Mouse (Mus musculus) myocyte (in vitro differentiated cells): ENCODE results near the gene Sv2c. TPM values are rescaled to one million over a fixed set of nuclear protein-coding genes. Genes with fewer than 3 reads are reported as not detected.
A peak's percentile ranks its signal among the peaks of the same experiment; 100 is the strongest.

Experiments used
- H3K27me3 ChIP-seq: one replicate; pipeline ENCODE4 v1.6.1; 2011; ENCODE audit not compliant: control insufficient read depth, insufficient read depth, insufficient read length
- H3K36me3 ChIP-seq: one replicate; pipeline ENCODE4 v1.6.1; 2011; ENCODE audit not compliant: control insufficient read depth, insufficient read depth
- H3K4me2 ChIP-seq: one replicate; pipeline ENCODE4 v1.6.1; 2011; ENCODE audit warnings: low read depth, control low read depth
- H3K4me3 ChIP-seq: one replicate; pipeline ENCODE4 v1.5.1; 2011; ENCODE audit warnings: mild to moderate bottlenecking, control low read depth, moderate library complexity
- H3K79me2 ChIP-seq: one replicate; pipeline ENCODE4 v1.6.1; 2011; ENCODE audit not compliant: control insufficient read depth, insufficient read depth
- H3ac ChIP-seq: one replicate; pipeline ENCODE4 v1.6.1; 2011; ENCODE audit not compliant: control insufficient read depth, insufficient read length
- CEBPB ChIP-seq: IDR thresholded peaks from 2 replicates; pipeline ENCODE4 v1.6.1; 2011; ENCODE audit warnings: mild to moderate bottlenecking, moderate library complexity; ENCODE audit not compliant: poor library complexity, insufficient read depth, severe bottlenecking
- E2F4 ChIP-seq: IDR thresholded peaks from one replicate; pipeline ENCODE4 v1.6.1; 2011; ENCODE audit warnings: mild to moderate bottlenecking, control low read depth, moderate library complexity; ENCODE audit not compliant: insufficient read depth
- MAX ChIP-seq: IDR thresholded peaks from one replicate; pipeline ENCODE4 v1.6.1; 2011; ENCODE audit warnings: low read depth, mild to moderate bottlenecking, control low read depth
- MYOD1 ChIP-seq, 3 experiments: IDR thresholded peaks; one replicate each; pipeline ENCODE4 v1.6.1; 2011; ENCODE audit warnings: control low read depth in 2 of 3, low read depth in 2 of 3, mild to moderate bottlenecking in 2 of 3, moderate library complexity in 1 of 3; ENCODE audit not compliant: insufficient read length in 2 of 3, control insufficient read depth in 1 of 3
- MYOG ChIP-seq, 3 experiments: IDR thresholded peaks; one replicate each; pipeline ENCODE4 v1.6.1; 2011; ENCODE audit warnings: control low read depth in 2 of 3, low read depth in 2 of 3, mild to moderate bottlenecking in 2 of 3; ENCODE audit not compliant: insufficient read length in 2 of 3, control insufficient read depth in 1 of 3, insufficient read depth in 1 of 3
- POLR2A ChIP-seq: IDR thresholded peaks from one replicate; pipeline ENCODE4 v1.6.1; 2011; ENCODE audit warnings: low read depth, mild to moderate bottlenecking, control low read depth, moderate library complexity; ENCODE audit not compliant: insufficient read length
- POLR2AphosphoS2 ChIP-seq: IDR thresholded peaks from one replicate; pipeline ENCODE4 v1.6.1; 2011; ENCODE audit warnings: low read depth, control low read depth; ENCODE audit not compliant: insufficient read length
- REST ChIP-seq: IDR thresholded peaks from one replicate; pipeline ENCODE4 v1.6.1; 2011; ENCODE audit warnings: mild to moderate bottlenecking, control low read depth, moderate library complexity; ENCODE audit not compliant: insufficient read depth, insufficient read length
- SRF ChIP-seq: IDR thresholded peaks from one replicate; pipeline ENCODE4 v1.6.1; 2011; ENCODE audit warnings: low read depth; ENCODE audit not compliant: control insufficient read depth, insufficient read length
- TCF12 ChIP-seq: IDR thresholded peaks from one replicate; pipeline ENCODE4 v1.6.1; 2011; ENCODE audit warnings: mild to moderate bottlenecking, control low read depth; ENCODE audit not compliant: poor library complexity, insufficient read depth, severe bottlenecking
- TCF3 ChIP-seq: IDR thresholded peaks from one replicate; pipeline ENCODE4 v1.6.1; 2011; ENCODE audit warnings: low read depth, control low read depth; ENCODE audit not compliant: insufficient read length
- USF1 ChIP-seq: IDR thresholded peaks from one replicate; pipeline ENCODE4 v1.6.1; 2011; ENCODE audit warnings: low read depth, mild to moderate bottlenecking, control low read depth, moderate library complexity
- polyA plus RNA-seq: library from polyadenylated mRNA; unstranded; fragments of >200 nt; fragmentation: generic; extraction: Trizol; gene quantifications from one replicate; pipeline ENCODE4 v1.2.1, GENCODE M21; 2012; ENCODE audit warnings: missing spikeins

Gene Sv2c
- polyA plus RNA-seq, 1 experiment, result not detected

DNA sequence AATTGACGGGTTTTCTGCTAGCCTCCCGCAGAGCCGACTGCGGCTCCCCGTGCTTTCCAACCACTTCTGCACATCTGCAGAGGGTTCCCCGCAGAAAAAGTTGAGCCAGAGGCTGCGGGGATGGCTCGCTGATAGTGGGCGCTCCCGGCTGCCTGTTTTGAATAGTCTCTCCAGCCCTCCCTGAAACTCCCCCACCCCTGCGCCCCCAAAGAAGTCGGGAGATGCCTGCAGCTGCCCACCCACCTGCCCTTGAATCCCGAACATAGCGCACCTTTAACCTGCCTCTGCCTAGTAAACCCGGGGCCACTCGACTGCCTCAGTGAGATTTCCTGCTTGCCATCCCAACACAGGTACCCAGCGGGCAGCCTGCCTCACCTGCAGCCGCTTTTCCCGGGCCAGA, 466 bp downstream of the Sv2c start:
- no peaks in the 10 kb centered on the region for H3K36me3 ChIP-seq
- H3K4me3 ChIP-seq, result no peak overlapping the region
- H3K4me2 ChIP-seq, result no peak overlapping the region
- no peak overlapping the region for H3ac ChIP-seq
- peaks cover 27% of the 10 kb centered on the region for H3K27me3 ChIP-seq
- TF ChIP-seq CEBPB (no peak), POLR2A (no peak), TCF12 (no peak), POLR2AphosphoS2 (no peak), USF1 (no peak), REST (no peak), MYOD1 (IDR thresholded peaks at IDR 0.05; ENCODE audit: control insufficient read depth in 1 of 3, insufficient read length in 2 of 3, low read depth in 2 of 3) (no peak), MAX (no peak), SRF (no peak)
- no peaks in the 10 kb centered on the region for H3K79me2 ChIP-seq

DNA sequence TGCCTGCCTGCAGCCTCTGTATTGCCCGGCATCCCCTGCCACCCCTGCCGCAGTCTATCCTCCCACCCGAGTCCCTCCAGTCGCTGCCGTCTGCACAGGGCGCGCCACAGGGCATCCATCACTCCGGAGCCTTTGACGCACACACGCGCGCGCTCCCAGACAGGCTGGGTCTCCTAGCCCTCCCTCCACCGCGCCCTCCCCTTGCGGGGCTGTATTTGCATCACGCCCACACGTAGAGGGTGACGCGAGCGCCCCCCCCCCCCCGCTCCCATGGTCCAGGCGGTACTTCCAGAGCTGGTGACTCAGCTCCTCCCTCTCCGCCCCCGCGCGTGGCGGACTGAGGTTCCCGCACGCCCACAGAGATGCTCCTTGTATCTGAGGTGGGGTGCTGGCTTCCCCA, 1.3 kb downstream of the Sv2c start:
- H3K4me2 ChIP-seq, result peak overlapping the region; percentile 24
- no peak overlapping the region for H3ac ChIP-seq
- H3K79me2 ChIP-seq, result no peaks in the 10 kb centered on the region
- H3K36me3 ChIP-seq, result no peaks in the 10 kb centered on the region
- H3K4me3 ChIP-seq, result no peak overlapping the region
- peaks cover 27% of the 10 kb centered on the region for H3K27me3 ChIP-seq
- TF ChIP-seq MAX, result no peak
- TF ChIP-seq POLR2A, result no peak
- TF ChIP-seq MYOG (IDR thresholded peaks at IDR 0.05; ENCODE audit: control insufficient read depth in 1 of 3, insufficient read depth in 1 of 3, insufficient read length in 2 of 3, low read depth in 2 of 3), result no peak
- TF ChIP-seq E2F4, result no peak

DNA sequence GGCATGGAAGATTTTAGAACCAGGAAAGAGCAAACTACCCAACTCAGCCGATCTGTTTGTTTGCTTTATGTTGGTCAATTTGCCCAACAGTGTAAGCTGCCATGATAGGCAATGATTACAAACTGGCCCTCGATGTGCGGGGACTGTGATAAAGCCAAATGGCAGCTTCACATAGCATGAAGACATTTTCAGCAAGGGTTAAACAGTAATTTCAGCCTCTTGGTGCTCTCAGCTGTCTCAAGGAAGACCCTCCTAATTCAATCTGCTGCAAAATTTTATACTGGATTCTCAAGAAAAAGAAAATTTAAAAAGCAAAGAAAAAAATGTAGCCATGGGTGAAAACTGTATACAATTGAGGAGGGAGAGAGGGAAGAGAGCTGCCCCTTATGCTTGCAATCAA, 3.3 kb downstream of the Sv2c start:
- Histone ChIP-seq H3K27me3 (peaks cover 27% of the 10 kb centered on the region), H3K4me3 (no peak overlapping the region), H3ac (no peak overlapping the region), H3K36me3 (no peaks in the 10 kb centered on the region), H3K79me2 (no peaks in the 10 kb centered on the region), H3K4me2 (no peak overlapping the region)
- TF ChIP-seq MAX, result no peak
- no peak for TF ChIP-seq POLR2A
- TF ChIP-seq MYOG (IDR thresholded peaks at IDR 0.05; ENCODE audit: control insufficient read depth in 1 of 3, insufficient read depth in 1 of 3, insufficient read length in 2 of 3, low read depth in 2 of 3), result no peak
- no peak for TF ChIP-seq REST
- no peak for TF ChIP-seq MYOD1 (IDR thresholded peaks at IDR 0.05; ENCODE audit: control insufficient read depth in 1 of 3, insufficient read length in 2 of 3, low read depth in 2 of 3)
- no peak for TF ChIP-seq USF1
- no peak for TF ChIP-seq CEBPB

DNA sequence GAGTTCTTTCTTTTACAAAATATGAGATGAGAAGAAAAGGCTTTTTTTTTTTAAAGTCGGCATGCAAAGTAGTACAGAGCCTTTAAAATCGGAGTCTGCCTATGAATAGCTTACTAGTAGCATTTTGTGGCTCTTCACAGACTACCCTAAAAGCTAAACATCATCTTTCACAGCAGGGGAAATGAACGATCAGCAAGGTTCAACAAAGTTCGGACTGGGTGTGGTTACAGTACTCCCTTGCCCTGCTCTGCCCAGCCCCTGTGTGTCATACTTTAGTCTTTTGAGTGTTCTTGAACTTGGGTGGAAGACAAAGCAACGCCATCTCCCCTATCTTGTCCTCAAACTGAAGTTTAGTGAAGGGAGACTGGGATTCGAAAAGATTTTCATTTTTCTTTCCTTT, 5.7 kb downstream of the Sv2c start:
- Histone ChIP-seq H3K36me3 (no peaks in the 10 kb centered on the region), H3K4me3 (no peak overlapping the region), H3K79me2 (no peaks in the 10 kb centered on the region), H3K4me2 (no peak overlapping the region), H3K27me3 (peaks cover 8% of the 10 kb centered on the region), H3ac (no peak overlapping the region)
- TF ChIP-seq POLR2A (no peak), TCF12 (no peak), POLR2AphosphoS2 (no peak), E2F4 (no peak), MAX (no peak), MYOG (IDR thresholded peaks at IDR 0.05; ENCODE audit: control insufficient read depth in 1 of 3, insufficient read depth in 1 of 3, insufficient read length in 2 of 3, low read depth in 2 of 3) (no peak), REST (no peak), MYOD1 (IDR thresholded peaks at IDR 0.05; ENCODE audit: control insufficient read depth in 1 of 3, insufficient read length in 2 of 3, low read depth in 2 of 3) (no peak), USF1 (no peak), SRF (no peak), TCF3 (no peak), CEBPB (no peak)

DNA sequence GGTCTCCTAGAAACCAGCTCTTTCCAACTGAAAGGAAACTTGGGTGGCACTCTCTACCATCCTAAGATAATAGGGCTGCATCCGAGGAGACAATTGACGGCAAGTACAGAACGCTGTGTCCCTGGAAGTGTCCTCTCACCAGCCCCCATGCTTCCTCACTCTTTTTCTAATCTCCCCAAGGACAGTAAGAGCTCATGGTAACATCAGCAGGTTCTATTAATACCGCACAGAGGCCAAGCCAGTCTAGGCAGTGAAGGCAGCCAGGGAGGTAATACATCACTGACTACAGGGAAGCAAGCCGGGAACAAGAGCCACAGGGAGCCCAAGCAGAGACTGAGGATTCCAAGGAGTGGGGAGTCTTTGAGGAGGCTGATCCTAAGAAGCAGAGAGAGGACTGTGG, 7.4 kb downstream of the Sv2c start:
- Histone ChIP-seq H3K27me3 (no peaks in the 10 kb centered on the region), H3ac (no peak overlapping the region), H3K79me2 (no peaks in the 10 kb centered on the region), H3K4me3 (no peak overlapping the region), H3K4me2 (no peak overlapping the region), H3K36me3 (no peaks in the 10 kb centered on the region)
- no peak for TF ChIP-seq E2F4
- TF ChIP-seq USF1, result no peak
- TF ChIP-seq TCF12, result no peak
- no peak for TF ChIP-seq REST
- TF ChIP-seq MAX, result no peak
- TF ChIP-seq MYOG (IDR thresholded peaks at IDR 0.05; ENCODE audit: control insufficient read depth in 1 of 3, insufficient read depth in 1 of 3, insufficient read length in 2 of 3, low read depth in 2 of 3), result no peak
- no peak for TF ChIP-seq POLR2A
- no peak for TF ChIP-seq CEBPB
- TF ChIP-seq MYOD1 (IDR thresholded peaks at IDR 0.05; ENCODE audit: control insufficient read depth in 1 of 3, insufficient read length in 2 of 3, low read depth in 2 of 3), result no peak
- TF ChIP-seq SRF, result no peak
